Mouse (Mus musculus) embryonic fibroblast, embryonic 13.5 days (primary cell): ENCODE measurements around the gene Efna1.

Source experiments
- CTCF ChIP-seq: IDR thresholded peaks from 2 replicates; pipeline ENCODE4 v1.5.1; 2011; ENCODE audit warnings: mild to moderate bottlenecking, control low read depth, low read length, moderate library complexity, borderline replicate concordance; ENCODE audit not compliant: insufficient read depth
- POLR2A ChIP-seq: IDR thresholded peaks from 2 replicates; pipeline ENCODE4 v1.6.1; 2011; ENCODE audit warnings: low read depth, mild to moderate bottlenecking, control low read depth, low read length, moderate library complexity

DNA sequence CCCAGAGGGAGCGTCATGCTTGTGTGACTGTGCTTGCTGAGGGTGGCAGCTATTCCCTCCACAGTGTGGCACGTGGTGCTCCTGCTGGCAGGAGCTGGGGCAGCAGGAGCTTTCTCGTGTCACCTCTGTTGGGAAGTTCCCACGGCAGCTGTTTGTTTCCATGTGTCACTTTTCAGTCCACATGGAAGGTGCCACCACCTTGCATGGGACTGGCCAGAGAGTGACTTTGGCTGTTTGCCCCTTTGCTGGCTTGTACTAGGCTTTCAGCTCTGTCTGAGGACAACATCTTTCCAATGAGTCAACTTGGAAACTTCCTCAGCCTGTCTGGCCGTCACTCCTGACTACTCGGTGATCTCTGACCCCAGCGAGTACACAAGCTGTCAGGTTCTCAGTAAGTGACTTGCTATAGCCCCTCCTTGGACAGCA, 7.6 kb upstream of the Efna1 start:
- no peak for TF ChIP-seq CTCF
- no peak for TF ChIP-seq POLR2A
